Mouse (Mus musculus) C2C12 (cell line): Measurements from ENCODE around the gene Asic2. TPM values are rescaled to one million over a fixed set of nuclear protein-coding genes. Genes with fewer than 3 reads are reported as not detected.

Source experiments
- H3K27me3 ChIP-seq: one replicate; pipeline ENCODE4 v1.6.1; 2011; ENCODE audit not compliant: control insufficient read depth, insufficient read depth, insufficient read length
- H3K36me3 ChIP-seq: one replicate; pipeline ENCODE4 v1.6.1; 2011; ENCODE audit not compliant: control insufficient read depth, insufficient read depth
- H3K4me3 ChIP-seq: one replicate; pipeline ENCODE4 v1.5.1; 2011; ENCODE audit warnings: mild to moderate bottlenecking, control low read depth; ENCODE audit not compliant: poor library complexity, insufficient read depth, severe bottlenecking
- H3K79me2 ChIP-seq: one replicate; pipeline ENCODE4 v1.6.1; 2011; ENCODE audit not compliant: control insufficient read depth, insufficient read depth
- H3K79me3 ChIP-seq: one replicate; pipeline ENCODE4 v1.6.1; 2011; ENCODE audit warnings: low read depth, control low read depth
- H3ac ChIP-seq: one replicate; pipeline ENCODE3; 2011; ENCODE audit warnings: low read depth; ENCODE audit not compliant: control insufficient read depth, insufficient read length
- CEBPB ChIP-seq: IDR thresholded peaks from one replicate; pipeline ENCODE4 v1.6.1; 2011; ENCODE audit warnings: low read depth, mild to moderate bottlenecking, control low read depth, moderate library complexity
- CTCF ChIP-seq: IDR thresholded peaks from one replicate; pipeline ENCODE4 v1.5.1; 2011; ENCODE audit not compliant: control insufficient read depth, insufficient read depth, insufficient read length
- FOSL1 ChIP-seq: IDR thresholded peaks from one replicate; pipeline ENCODE4 v1.8.0; 2011; ENCODE audit warnings: mild to moderate bottlenecking, low read length; ENCODE audit not compliant: poor library complexity, insufficient read depth, severe bottlenecking
- MAX ChIP-seq: IDR thresholded peaks from one replicate; pipeline ENCODE4 v1.6.1; 2011; ENCODE audit warnings: mild to moderate bottlenecking, control low read depth
- MYOD1 ChIP-seq: IDR thresholded peaks from one replicate; pipeline ENCODE4 v1.6.1; 2011; ENCODE audit warnings: low read depth; ENCODE audit not compliant: control insufficient read depth, insufficient read length
- MYOG ChIP-seq: IDR thresholded peaks from one replicate; pipeline ENCODE4 v1.6.1; 2011; ENCODE audit not compliant: control insufficient read depth, insufficient read length; ENCODE audit errors: extremely low read depth
- USF1 ChIP-seq: IDR thresholded peaks from one replicate; pipeline ENCODE4 v1.6.1; 2011; ENCODE audit warnings: low read depth, mild to moderate bottlenecking, control low read depth, moderate library complexity
- polyA plus RNA-seq: library from polyadenylated mRNA; unstranded; fragments of >200 nt; fragmentation: generic; extraction: Trizol; gene quantifications from one replicate; pipeline ENCODE4 v1.2.1, GENCODE M21; 2012; ENCODE audit warnings: missing spikeins

The Asic2 gene
- polyA plus RNA-seq, 1 experiment: not detected

DNA sequence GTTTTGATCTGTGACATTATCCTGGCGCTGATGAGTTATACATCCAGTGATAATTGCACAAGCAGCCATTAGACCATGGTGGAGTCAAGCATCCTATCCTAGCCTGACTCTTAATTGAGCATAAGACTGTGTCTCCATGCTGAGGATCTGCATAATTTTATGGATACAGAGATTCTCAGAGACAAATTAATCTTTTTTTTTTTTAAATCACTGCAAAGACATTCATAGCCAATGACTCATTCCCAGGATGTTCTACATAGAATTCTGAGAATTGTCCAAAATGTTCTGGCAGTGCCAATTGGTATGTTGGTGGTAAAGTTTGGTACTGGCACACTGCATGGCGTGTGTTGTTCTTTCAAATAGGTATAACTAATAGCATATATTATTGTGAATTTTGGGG lies 272.8 kb downstream of the Asic2 start:
- H3K79me2 ChIP-seq: no peaks in the 10 kb centered on the region
- H3K4me3 ChIP-seq: no peak overlapping the region
- H3ac ChIP-seq: no peak overlapping the region
- H3K79me3 ChIP-seq: no peaks in the 10 kb centered on the region
- no peaks in the 10 kb centered on the region for H3K36me3 ChIP-seq
- TF ChIP-seq MYOG: no peak
- TF ChIP-seq CTCF: no peak
- TF ChIP-seq FOSL1: no peak
- TF ChIP-seq CEBPB: no peak
- no peak for TF ChIP-seq USF1
- TF ChIP-seq MYOD1: no peak
- no peak for TF ChIP-seq MAX
- peaks cover 10% of the 10 kb centered on the region for H3K27me3 ChIP-seq

DNA sequence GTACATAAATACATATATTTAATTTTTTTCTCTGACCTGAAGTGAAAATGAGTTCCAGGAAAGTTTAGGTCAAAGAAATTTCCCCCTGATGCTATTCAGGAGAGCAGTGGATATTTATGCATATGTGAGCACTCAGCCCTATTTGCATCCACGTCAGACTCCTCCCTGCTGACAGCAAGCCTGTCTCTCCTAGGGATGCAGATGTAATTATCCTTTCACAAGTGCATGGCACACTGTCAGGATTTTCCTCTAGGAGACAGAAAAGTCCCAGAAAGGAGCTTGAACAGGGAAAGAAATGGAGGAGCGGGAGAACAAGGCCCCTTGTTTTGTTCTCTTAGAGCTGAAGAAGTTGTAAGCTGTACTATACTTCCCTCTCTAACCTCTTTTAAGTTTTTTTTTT lies 287.7 kb downstream of the Asic2 start:
- Histone ChIP-seq H3K79me3 (no peaks in the 10 kb centered on the region), H3ac (no peak overlapping the region), H3K27me3 (peaks cover 11% of the 10 kb centered on the region), H3K79me2 (no peaks in the 10 kb centered on the region), H3K4me3 (no peak overlapping the region), H3K36me3 (no peaks in the 10 kb centered on the region)
- TF ChIP-seq CTCF (no peak), MYOD1 (no peak), CEBPB (no peak), MAX (no peak), USF1 (no peak), FOSL1 (no peak), MYOG (no peak)

DNA sequence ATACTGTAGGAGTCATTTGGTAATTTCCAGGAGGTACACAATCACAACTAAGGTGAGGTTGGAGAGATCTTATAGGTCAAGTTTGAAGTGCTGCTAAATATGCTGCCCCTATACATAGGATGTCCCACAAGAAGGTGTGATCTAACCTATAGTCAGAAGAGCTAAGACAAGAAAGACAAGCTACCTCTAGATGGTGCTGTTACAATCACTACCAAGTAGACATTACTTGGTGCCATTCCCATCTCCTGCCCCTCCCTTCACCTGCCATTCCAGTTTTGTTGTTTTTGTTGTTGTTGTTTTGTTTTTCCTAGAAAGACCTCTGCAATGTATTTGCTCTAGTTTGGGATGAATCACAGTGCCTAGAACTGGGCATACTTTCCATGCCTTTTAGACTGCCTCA lies 296.5 kb downstream of the Asic2 start:
- H3K36me3 ChIP-seq: no peaks in the 10 kb centered on the region
- no peak overlapping the region for H3K4me3 ChIP-seq
- TF ChIP-seq MAX: no peak
- no peak for TF ChIP-seq CEBPB
- no peak for TF ChIP-seq MYOG
- TF ChIP-seq FOSL1: no peak
- no peak for TF ChIP-seq MYOD1
- no peak for TF ChIP-seq USF1
- TF ChIP-seq CTCF: no peak
- H3K79me2 ChIP-seq: no peaks in the 10 kb centered on the region
- no peak overlapping the region for H3ac ChIP-seq
- H3K27me3 ChIP-seq: no peaks in the 10 kb centered on the region
- no peaks in the 10 kb centered on the region for H3K79me3 ChIP-seq

DNA sequence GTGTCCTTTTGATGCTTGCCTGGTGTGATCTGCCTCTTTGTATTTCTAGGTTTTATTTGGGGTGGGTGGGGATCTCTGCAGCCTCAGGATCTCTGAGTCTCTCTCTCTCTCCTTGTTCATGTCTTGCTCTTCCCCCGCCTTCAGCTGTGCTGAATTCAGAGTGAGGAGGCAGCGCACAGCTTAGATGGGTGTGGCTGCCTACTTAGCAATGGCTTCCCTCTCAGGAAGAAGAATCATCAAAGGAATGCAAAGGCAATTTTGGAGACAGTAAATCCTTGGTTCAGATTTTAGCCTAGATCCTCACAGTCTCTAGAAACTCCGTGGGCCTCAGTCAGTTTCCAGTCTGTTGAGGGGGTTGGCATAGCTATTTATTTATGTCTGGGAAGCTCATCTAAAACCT lies 297.8 kb downstream of the Asic2 start:
- H3K79me2 ChIP-seq: no peaks in the 10 kb centered on the region
- no peak overlapping the region for H3K4me3 ChIP-seq
- no peaks in the 10 kb centered on the region for H3K79me3 ChIP-seq
- no peak for TF ChIP-seq CTCF
- no peak for TF ChIP-seq FOSL1
- no peak for TF ChIP-seq CEBPB
- no peak for TF ChIP-seq MAX
- TF ChIP-seq MYOG: no peak
- TF ChIP-seq MYOD1: no peak
- no peak for TF ChIP-seq USF1
- H3K27me3 ChIP-seq: no peaks in the 10 kb centered on the region
- H3ac ChIP-seq: no peak overlapping the region
- no peaks in the 10 kb centered on the region for H3K36me3 ChIP-seq

DNA sequence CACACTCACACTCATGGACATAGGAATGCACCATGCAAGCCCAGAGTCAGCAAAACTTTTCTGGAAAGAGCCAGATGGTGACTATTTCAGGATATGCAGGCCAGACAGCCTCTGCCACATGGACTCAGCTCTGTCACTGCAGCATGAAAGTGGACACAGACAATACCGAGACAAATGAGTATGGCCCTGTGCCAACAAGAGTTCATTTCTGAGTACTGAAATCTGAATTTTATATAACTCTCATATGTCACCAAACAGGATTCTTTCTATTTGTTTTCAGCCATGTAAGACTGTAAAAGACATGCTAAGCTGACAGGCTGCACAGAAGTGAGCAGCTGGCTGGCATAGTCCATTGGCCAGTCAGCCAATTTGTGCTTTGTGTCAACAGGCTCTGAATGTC lies 309.4 kb downstream of the Asic2 start:
- no peaks in the 10 kb centered on the region for H3K79me2 ChIP-seq
- no peak for TF ChIP-seq MYOD1
- H3K36me3 ChIP-seq: no peaks in the 10 kb centered on the region
- no peaks in the 10 kb centered on the region for H3K79me3 ChIP-seq
- H3ac ChIP-seq: no peak overlapping the region
- H3K4me3 ChIP-seq: no peak overlapping the region
- peaks cover 10% of the 10 kb centered on the region for H3K27me3 ChIP-seq

DNA sequence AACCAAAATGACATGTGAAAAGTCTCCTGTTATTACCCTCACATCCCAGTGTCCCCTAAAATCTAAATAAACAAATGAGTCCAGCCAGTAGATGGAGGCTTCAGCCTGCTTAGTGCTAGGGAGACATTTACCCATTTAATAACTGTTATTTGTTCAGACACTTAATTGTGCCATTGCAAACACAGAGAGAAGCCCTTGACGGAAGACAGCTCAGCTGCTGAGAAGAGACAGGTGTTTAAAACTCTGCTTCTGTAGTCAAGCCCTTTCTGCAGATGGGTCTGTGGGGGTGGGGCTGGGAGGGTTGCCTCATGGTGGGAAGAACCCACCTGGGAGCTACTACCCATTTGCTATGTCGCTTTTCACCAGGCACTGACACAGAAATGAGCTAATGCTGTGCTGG lies 311.1 kb downstream of the Asic2 start:
- H3K27me3 ChIP-seq: peaks cover 15% of the 10 kb centered on the region
- TF ChIP-seq MAX (no peak), CTCF (no peak), MYOG (no peak), MYOD1 (no peak), CEBPB (no peak), USF1 (no peak), FOSL1 (no peak)
- H3ac ChIP-seq: no peak overlapping the region
- H3K4me3 ChIP-seq: no peak overlapping the region
- H3K79me3 ChIP-seq: no peaks in the 10 kb centered on the region
- no peaks in the 10 kb centered on the region for H3K36me3 ChIP-seq
- no peaks in the 10 kb centered on the region for H3K79me2 ChIP-seq
